Mouse (Mus musculus): ENCODE data around the gene Zfp366. TPM values are rescaled to one million over a fixed set of nuclear protein-coding genes. Genes with fewer than 3 reads are reported as not detected.

Zfp366 gene
- polyA plus RNA-seq, 1 experiment from 2014 or later, result 0.99 TPM

DNA sequence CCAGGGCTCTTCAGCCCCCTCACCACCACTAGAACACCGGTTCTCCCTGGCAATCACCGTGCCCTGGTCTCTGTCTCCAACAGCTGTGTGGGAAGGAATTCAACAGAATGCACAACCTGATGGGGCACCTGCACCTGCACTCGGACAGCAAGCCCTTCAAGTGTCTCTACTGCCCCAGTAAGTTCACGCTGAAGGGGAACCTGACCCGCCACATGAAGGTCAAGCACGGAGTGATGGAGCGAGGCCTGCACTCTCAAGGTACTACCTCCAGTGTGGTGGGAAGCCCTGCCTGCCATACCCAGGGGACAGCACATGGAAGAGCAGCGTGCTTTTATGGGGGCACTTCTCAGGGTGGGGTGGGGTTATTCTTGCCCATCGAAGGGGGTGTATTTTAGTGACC is 59.2 kb downstream of the Zfp366 start:
- H3K4me2 ChIP-seq, result no peak overlapping the region
- no peak overlapping the region for H3K27ac ChIP-seq
- H3K9me3 ChIP-seq (replicated peaks), result no peaks in the 10 kb centered on the region
- ATAC-seq (replicated peaks; ENCODE audit: low FRiP score), result no peak
- H3K27me3 ChIP-seq, result no peaks in the 10 kb centered on the region
- no peaks in the 10 kb centered on the region for H3K36me3 ChIP-seq
- no peak overlapping the region for H3K4me3 ChIP-seq (replicated peaks)
- peaks cover 33% of the 10 kb centered on the region for H3K4me1 ChIP-seq
- H3K9ac ChIP-seq, result no peak overlapping the region
- 85% methylated on average over 9 of the region's 9 CpGs for WGBS

DNA sequence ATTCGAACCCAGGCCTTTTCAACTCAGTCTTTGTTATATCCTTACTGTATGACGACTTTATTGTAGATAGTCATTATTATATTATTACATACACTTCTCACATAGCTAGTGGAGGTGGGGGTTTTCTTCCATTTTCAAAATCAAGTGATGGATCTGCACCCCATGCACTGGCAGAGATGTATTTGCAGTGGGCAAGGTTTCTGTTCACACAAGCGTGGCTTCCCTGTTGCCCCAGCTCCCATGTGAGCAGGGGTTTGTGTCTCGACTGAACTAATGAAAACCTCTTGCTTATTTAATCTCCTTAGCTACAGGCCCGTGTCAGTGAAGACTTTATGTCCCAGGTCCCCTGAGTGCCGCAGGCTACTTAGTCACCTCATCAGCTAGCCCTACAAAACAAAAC is 59.8 kb downstream of the Zfp366 start:
- ATAC-seq (replicated peaks; ENCODE audit: low FRiP score), result no peak
- Histone ChIP-seq H3K4me1 (peaks cover 26% of the 10 kb centered on the region), H3K27me3 (no peaks in the 10 kb centered on the region), H3K9ac (no peak overlapping the region), H3K9me3 (replicated peaks) (no peaks in the 10 kb centered on the region), H3K36me3 (no peaks in the 10 kb centered on the region), H3K4me3 (replicated peaks) (no peak overlapping the region), H3K27ac (no peak overlapping the region), H3K4me2 (no peak overlapping the region)
- WGBS, result 57% methylated on average over 6 of the region's 6 CpGs

DNA sequence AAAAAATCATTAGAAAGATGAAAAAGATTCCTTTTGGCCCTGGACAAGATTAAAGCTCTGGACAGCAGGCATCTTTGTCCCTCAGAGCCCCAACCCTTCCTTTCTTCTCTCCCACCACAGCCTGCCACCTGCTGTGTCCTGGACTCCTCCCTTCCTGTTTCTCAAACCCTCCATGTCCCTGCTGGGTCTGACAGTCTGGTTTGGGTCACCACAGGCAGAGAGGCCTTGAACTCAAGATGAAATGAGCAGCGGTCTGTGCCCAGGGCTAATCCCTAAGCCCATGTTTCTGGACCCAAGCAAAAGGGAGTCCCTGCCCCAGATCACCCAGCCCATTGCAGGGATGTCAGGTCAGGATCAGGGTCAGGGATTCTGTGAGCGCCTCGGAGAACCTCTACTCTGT is 60.3 kb downstream of the Zfp366 start:
- no peak for ATAC-seq (replicated peaks; ENCODE audit: low FRiP score)
- H3K4me2 ChIP-seq, result no peak overlapping the region
- H3K27ac ChIP-seq, result no peak overlapping the region
- H3K4me1 ChIP-seq, result peaks cover 22% of the 10 kb centered on the region
- H3K4me3 ChIP-seq (replicated peaks), result no peak overlapping the region
- H3K27me3 ChIP-seq, result no peaks in the 10 kb centered on the region
- 40% methylated on average over 3 of the region's 3 CpGs for WGBS
- no peaks in the 10 kb centered on the region for H3K36me3 ChIP-seq
- no peak overlapping the region for H3K9ac ChIP-seq
- no peaks in the 10 kb centered on the region for H3K9me3 ChIP-seq (replicated peaks)

DNA sequence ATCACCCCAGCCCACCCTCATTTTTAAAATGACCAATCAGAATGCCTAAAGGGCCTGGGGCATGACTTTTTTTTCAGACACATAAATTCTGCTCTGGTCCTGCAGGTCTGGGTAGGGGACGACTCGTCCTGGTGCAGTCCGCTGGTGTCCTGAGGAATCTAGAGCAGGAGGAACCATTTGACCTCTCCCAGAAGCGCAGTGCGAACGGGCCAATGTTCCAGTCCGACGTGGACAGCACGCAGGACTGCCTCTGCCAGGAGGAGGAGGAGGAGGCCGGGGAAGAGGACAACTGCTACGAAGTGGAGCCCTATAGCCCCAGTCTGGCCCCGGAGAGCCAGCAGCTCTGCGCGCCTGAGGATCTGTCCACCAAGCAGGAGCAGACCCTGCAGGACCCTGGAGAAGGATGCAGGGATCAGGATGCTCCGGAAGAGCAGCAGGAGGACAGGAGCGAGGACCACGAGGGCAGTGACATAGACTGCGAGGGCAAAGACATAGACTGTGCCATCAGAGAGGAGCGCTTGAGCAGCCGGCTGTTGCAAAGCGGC is 61.4 kb downstream of the Zfp366 start:
- 71% methylated on average over 21 of the region's 21 CpGs for WGBS
- H3K4me1 ChIP-seq, result peaks cover 12% of the 10 kb centered on the region
- no peak overlapping the region for H3K27ac ChIP-seq
- H3K9me3 ChIP-seq (replicated peaks), result no peaks in the 10 kb centered on the region
- H3K9ac ChIP-seq, result no peak overlapping the region
- no peak overlapping the region for H3K4me2 ChIP-seq
- no peaks in the 10 kb centered on the region for H3K36me3 ChIP-seq
- no peaks in the 10 kb centered on the region for H3K27me3 ChIP-seq
- no peak overlapping the region for H3K4me3 ChIP-seq (replicated peaks)
- no peak for ATAC-seq (replicated peaks; ENCODE audit: low FRiP score)

DNA sequence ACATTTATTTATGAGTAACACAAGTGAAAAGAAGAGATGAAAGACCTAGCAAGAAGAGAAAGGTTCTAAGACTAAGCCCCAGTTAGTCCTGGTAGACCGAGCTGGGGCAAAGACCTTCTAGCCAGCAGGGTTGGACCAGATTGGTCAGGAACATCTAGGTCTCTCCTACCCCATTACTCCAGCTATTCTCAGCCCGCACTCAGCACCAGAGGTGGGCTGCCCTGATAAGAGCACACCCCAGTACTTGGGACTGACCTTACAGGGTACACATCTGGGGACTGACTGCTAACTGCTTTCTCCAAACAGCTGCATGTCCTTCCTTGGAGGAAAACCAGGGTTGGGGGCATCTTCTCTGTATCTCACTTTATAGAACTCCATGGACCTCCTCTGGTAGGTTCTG is 66.2 kb downstream of the Zfp366 start:
- no peak overlapping the region for H3K4me2 ChIP-seq
- no peaks in the 10 kb centered on the region for H3K36me3 ChIP-seq
- H3K9me3 ChIP-seq (replicated peaks), result no peaks in the 10 kb centered on the region
- peaks cover 10% of the 10 kb centered on the region; the same call in 1 of the 2 replicates for H3K4me1 ChIP-seq
- H3K27ac ChIP-seq, result no peak overlapping the region
- H3K9ac ChIP-seq, result no peak overlapping the region
- H3K27me3 ChIP-seq, result no peaks in the 10 kb centered on the region
- H3K4me3 ChIP-seq (replicated peaks), result no peak overlapping the region
- WGBS, result 93% methylated on average over 2 of the region's 2 CpGs
- ATAC-seq (replicated peaks; ENCODE audit: low FRiP score), result no peak

DNA sequence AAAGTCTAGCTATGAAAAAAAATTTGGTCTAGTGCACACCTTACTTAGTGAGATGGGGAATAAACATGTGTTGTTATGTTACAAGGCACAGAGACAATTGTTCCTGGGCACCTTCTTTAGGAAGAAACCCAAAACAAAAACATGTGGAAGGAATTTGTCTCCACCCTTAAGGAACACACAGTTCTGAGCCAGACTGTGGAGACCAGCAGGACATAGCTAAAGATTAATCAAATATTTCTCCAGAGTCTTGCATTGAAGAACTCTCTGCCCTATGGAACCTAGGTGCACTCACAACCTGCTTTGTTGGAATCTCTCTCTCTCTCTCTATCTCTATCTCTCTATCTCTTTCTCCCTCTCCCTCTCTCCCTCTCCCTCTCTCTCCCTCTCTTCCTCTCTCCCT is 69.6 kb downstream of the Zfp366 start:
- H3K9ac ChIP-seq, result no peak overlapping the region
- peaks cover 8% of the 10 kb centered on the region; the same call in 1 of the 2 replicates for H3K4me1 ChIP-seq
- ATAC-seq (replicated peaks; ENCODE audit: low FRiP score), result no peak
- H3K4me3 ChIP-seq (replicated peaks), result no peak overlapping the region
- H3K27me3 ChIP-seq, result no peaks in the 10 kb centered on the region
- no peak overlapping the region for H3K4me2 ChIP-seq
- H3K36me3 ChIP-seq, result no peaks in the 10 kb centered on the region
- H3K9me3 ChIP-seq (replicated peaks), result no peaks in the 10 kb centered on the region
- no peak overlapping the region for H3K27ac ChIP-seq

DNA sequence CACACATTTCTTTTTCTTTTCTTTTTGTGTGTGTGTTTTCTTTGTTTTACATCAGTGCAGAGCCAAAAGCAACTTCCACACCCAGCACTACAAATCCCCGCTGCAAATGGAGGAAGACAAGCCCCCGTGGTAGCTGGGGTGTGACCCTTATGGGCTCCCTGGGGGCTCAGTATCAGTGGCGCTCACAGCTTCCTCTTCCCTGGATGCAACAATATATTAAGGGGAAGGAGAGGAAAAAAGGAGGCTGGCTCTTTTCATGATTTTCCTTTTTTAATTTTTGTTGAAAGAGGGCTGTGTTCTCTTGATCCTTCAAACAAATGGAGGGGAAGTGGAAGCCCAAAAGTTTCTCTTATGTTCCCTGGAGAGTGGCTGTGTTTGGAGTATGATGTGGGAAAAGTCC is 70.2 kb downstream of the Zfp366 start:
- H3K9me3 ChIP-seq (replicated peaks), result no peaks in the 10 kb centered on the region
- H3K27ac ChIP-seq, result no peak overlapping the region
- no peaks in the 10 kb centered on the region for H3K36me3 ChIP-seq
- no peak overlapping the region for H3K9ac ChIP-seq
- WGBS, result 17% methylated on average over 3 of the region's 3 CpGs
- ATAC-seq (replicated peaks; ENCODE audit: low FRiP score), result no peak
- H3K4me2 ChIP-seq, result no peak overlapping the region
- H3K27me3 ChIP-seq, result no peaks in the 10 kb centered on the region
- peaks cover 14% of the 10 kb centered on the region for H3K4me1 ChIP-seq
- no peak overlapping the region for H3K4me3 ChIP-seq (replicated peaks)

DNA sequence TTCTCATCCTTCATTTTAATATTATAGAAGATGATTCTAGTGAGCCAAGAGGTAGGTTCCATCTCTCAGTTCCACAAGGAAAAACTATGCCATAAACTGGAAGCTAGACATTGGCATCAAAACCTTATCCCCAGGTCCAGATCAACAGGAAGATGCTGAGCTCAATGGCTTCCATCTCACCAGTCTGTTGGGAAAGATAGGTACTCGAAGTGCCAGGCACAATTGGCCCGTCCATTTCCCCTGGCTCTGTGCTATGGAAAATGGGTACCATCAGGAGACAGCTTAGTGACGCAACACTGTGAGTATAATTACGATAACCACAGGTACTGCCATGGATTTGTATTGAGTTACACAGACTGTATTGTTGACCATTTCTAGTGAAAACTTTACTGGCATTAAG is 72.3 kb downstream of the Zfp366 start:
- H3K9ac ChIP-seq, result no peak overlapping the region
- no peak overlapping the region for H3K27ac ChIP-seq
- no peaks in the 10 kb centered on the region for H3K9me3 ChIP-seq (replicated peaks)
- peaks cover 18% of the 10 kb centered on the region for H3K4me1 ChIP-seq
- WGBS, result 90% methylated on average over 4 of the region's 4 CpGs
- no peak overlapping the region for H3K4me3 ChIP-seq (replicated peaks)
- no peak for ATAC-seq (replicated peaks; ENCODE audit: low FRiP score)
- H3K27me3 ChIP-seq, result no peaks in the 10 kb centered on the region
- H3K4me2 ChIP-seq, result no peak overlapping the region
- H3K36me3 ChIP-seq, result no peaks in the 10 kb centered on the region

DNA sequence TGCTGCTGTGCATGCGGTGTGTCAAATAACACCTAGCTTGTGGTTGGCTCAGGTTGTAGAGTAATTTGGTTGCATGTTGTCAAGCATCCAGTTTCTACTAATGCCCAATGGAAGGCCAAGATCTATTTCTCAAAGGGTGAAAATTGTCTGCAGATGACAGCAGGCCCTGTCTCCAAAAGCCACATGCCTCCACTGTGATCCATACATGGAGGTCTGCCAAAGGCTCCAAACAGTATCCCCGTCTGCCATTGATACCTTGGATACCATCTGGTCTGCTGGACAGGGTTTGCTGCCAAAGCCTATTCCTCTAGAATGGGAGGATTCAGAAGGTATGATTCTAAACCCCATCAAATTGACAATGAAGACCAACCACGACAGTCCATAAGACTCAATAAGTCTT is 74.1 kb downstream of the Zfp366 start:
- ATAC-seq (replicated peaks; ENCODE audit: low FRiP score), result no peak
- H3K27ac ChIP-seq, result no peak overlapping the region
- H3K4me2 ChIP-seq, result no peak overlapping the region
- no peaks in the 10 kb centered on the region for H3K9me3 ChIP-seq (replicated peaks)
- H3K27me3 ChIP-seq, result no peaks in the 10 kb centered on the region
- no peak overlapping the region for H3K9ac ChIP-seq
- peaks cover 18% of the 10 kb centered on the region for H3K4me1 ChIP-seq
- no peaks in the 10 kb centered on the region for H3K36me3 ChIP-seq
- H3K4me3 ChIP-seq (replicated peaks), result no peak overlapping the region
- 97% methylated on average over 3 of the region's 3 CpGs for WGBS

DNA sequence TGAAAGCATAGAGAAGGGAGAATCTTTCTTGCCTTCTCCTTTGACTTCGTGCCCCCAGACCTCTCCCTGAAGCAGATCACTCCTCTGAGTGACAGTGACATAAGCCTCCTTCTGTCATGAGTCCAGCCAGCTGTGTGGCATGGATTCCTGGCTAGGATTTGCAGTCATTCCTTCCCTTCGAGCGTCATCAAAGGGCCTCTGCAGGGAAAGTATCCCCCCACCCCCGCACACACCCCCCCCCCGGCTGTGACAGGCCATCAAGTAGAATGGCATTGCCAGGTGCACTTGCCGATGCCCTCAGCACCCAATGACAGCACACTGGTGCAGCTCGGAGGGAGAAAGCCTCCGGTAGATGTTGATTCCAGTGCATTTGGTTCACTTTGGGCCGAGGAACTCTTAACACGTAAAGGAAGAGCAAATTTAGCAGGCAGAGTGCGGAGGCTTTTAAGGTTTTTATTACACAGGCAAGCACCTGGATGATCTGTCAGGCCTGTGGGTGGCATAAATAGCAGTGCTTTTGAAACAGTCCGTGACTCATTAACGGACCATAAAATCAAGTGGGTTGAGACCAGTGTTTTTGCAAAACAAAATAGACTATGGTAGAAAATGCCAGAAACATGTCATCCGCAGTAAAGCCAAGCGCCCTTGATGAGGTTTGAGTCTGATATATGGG is 75.0 kb downstream of the Zfp366 start:
- H3K27me3 ChIP-seq, result no peaks in the 10 kb centered on the region
- no peaks in the 10 kb centered on the region for H3K36me3 ChIP-seq
- no peak for ATAC-seq (replicated peaks; ENCODE audit: low FRiP score)
- no peaks in the 10 kb centered on the region for H3K9me3 ChIP-seq (replicated peaks)
- WGBS, result 38% methylated on average over 15 of the region's 15 CpGs
- H3K4me1 ChIP-seq, result peaks cover 15% of the 10 kb centered on the region
- H3K9ac ChIP-seq, result no peak overlapping the region
- H3K27ac ChIP-seq, result no peak overlapping the region
- H3K4me3 ChIP-seq (replicated peaks), result no peak overlapping the region
- H3K4me2 ChIP-seq, result no peak overlapping the region

DNA sequence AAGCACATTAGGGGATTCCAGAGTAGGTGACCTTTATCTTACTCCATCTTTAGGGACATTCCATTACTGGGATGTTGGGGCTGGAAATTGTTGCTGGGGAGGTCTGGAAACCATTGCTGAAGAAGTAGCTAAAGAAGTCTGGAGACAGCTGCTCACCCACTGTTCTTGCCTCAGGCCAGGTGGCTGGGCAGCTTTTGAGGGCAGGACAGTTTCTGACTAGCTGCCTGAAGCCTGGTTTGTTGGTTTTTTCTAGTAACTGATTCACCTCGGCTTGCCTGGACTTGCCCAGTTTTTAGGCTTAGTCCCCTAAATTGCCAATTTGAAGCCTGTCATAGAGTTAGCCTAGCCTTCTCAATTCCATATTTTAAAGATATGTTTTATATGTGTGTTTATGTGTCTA is 77.8 kb downstream of the Zfp366 start:
- peaks cover 10% of the 10 kb centered on the region for H3K4me1 ChIP-seq
- H3K4me2 ChIP-seq, result no peak overlapping the region
- no peak overlapping the region for H3K27ac ChIP-seq
- no peak for ATAC-seq (replicated peaks; ENCODE audit: low FRiP score)
- no peaks in the 10 kb centered on the region for H3K36me3 ChIP-seq
- H3K9me3 ChIP-seq (replicated peaks), result no peaks in the 10 kb centered on the region
- no peaks in the 10 kb centered on the region for H3K27me3 ChIP-seq
- no peak overlapping the region for H3K4me3 ChIP-seq (replicated peaks)
- no peak overlapping the region for H3K9ac ChIP-seq
- 70% methylated on average over 1 of the region's 1 CpGs for WGBS

DNA sequence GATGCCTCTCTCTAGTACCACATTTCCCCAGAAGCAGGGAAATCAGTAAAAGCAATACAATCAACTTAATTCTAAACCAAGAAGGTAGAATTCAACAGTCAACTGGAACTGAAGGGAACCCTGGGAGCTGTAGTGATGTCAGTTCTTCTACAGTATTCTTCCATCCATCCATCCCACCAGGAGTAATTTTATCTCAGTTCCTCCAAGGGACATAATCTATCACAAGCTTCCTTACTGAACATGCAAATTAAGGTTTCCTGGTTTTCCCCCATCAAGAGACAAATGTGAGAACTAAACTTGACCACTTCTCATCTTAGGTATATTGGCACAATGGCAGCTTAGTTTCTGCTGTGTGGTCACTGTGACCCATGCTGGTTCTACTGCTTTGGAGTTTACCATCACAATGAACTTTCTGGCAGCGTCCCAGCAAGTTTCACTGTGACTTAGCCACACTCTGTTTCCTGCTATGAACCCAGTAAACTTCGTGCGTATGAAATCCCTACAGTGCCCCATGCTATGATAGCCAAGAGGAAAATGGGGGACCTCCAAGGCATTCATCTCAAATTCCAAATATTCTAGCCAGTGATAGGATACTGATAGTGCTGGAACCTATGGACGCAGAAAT is 78.6 kb downstream of the Zfp366 start:
- no peak for ATAC-seq (replicated peaks; ENCODE audit: low FRiP score)
- WGBS, result 75% methylated on average over 4 of the region's 4 CpGs

DNA sequence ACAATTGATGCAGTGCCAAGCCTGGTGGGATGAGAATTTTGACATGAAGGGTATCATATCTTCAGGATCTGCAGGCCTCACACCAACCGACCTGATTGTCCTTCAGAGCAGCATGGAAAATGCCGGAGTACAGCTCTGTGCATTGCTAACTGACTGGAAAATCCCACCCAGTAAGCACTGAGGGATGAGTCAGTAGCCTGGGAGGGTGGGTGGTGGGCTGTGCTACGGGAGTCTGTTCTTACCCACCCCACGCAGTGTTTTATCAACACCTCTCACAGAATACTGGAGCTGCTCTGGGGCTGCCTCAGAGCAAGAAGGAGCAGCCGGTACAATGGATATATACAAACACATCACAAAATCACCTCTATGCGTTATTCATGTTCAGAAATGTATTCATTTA is 79.9 kb downstream of the Zfp366 start:
- 77% methylated on average over 6 of the region's 6 CpGs for WGBS

More for the DNA sequence above, 78.6 kb downstream of the Zfp366 start:
- no peak overlapping the region for H3K27ac ChIP-seq
- H3K4me2 ChIP-seq, result no peak overlapping the region
- no peaks in the 10 kb centered on the region for H3K27me3 ChIP-seq
- H3K4me3 ChIP-seq (replicated peaks), result no peak overlapping the region
- no peak overlapping the region for H3K9ac ChIP-seq
- no peaks in the 10 kb centered on the region for H3K9me3 ChIP-seq (replicated peaks)
- H3K4me1 ChIP-seq, result peaks cover 10% of the 10 kb centered on the region
- no peaks in the 10 kb centered on the region for H3K36me3 ChIP-seq

More for the DNA sequence above, 79.9 kb downstream of the Zfp366 start:
- no peak overlapping the region for H3K27ac ChIP-seq
- H3K27me3 ChIP-seq, result no peaks in the 10 kb centered on the region
- no peak overlapping the region for H3K4me3 ChIP-seq (replicated peaks)
- H3K9ac ChIP-seq, result no peak overlapping the region
- ATAC-seq (replicated peaks; ENCODE audit: low FRiP score), result no peak
- H3K9me3 ChIP-seq (replicated peaks), result no peaks in the 10 kb centered on the region
- no peaks in the 10 kb centered on the region for H3K36me3 ChIP-seq
- no peak overlapping the region for H3K4me2 ChIP-seq
- H3K4me1 ChIP-seq, result peaks cover 7% of the 10 kb centered on the region

Data from kidney, embryonic 15.5 days (tissue).